Mouse (Mus musculus) lung, embryonic 16.5 days (tissue): ENCODE measurements around the gene Nr5a1. TPM values are rescaled to one million over a fixed set of nuclear protein-coding genes. Genes with fewer than 3 reads are reported as not detected.

Experiments
- ATAC-seq: fragments of 200-750 bp; cut with Nextera tagmentation; 2 replicates; pipeline ENCODE4 v1.8.0; 2017; ENCODE audit warnings: low read depth, mild to moderate bottlenecking, moderate library complexity
- H3K27ac ChIP-seq: fragments of 300-500 bp; sonication (generic); 2 replicates; pipeline ENCODE4 v1.5.1; 2014; ENCODE audit warnings: mild to moderate bottlenecking, control low read depth, low read length
- H3K27me3 ChIP-seq: fragments of 300-500 bp; sonication (generic); 2 replicates; pipeline ENCODE4 v1.6.1; 2014; ENCODE audit warnings: low read depth, low read length, mixed read lengths; ENCODE audit not compliant: control insufficient read depth, insufficient read depth
- H3K36me3 ChIP-seq: fragments of 300-500 bp; sonication (generic); 2 replicates; pipeline ENCODE4 v1.6.1; 2014; ENCODE audit warnings: low read length; ENCODE audit not compliant: control insufficient read depth, insufficient read depth
- H3K4me1 ChIP-seq: fragments of 300-500 bp; sonication (generic); replicated peaks from 2 replicates; pipeline ENCODE4 v1.6.1; 2014; ENCODE audit warnings: low read length, mixed read lengths; ENCODE audit not compliant: control insufficient read depth, insufficient read depth
- H3K4me2 ChIP-seq: fragments of 300-500 bp; sonication (generic); 2 replicates; pipeline ENCODE4 v1.6.1; 2014; ENCODE audit warnings: low read depth, low read length, control low read depth
- H3K4me3 ChIP-seq: fragments of 300-500 bp; sonication (generic); 2 replicates; pipeline ENCODE4 v1.5.1; 2014; ENCODE audit warnings: mild to moderate bottlenecking, low read length, control low read depth
- H3K9ac ChIP-seq: fragments of 300-500 bp; sonication (generic); 2 replicates; pipeline ENCODE4 v1.6.1; 2014; ENCODE audit warnings: low read length, control low read depth
- H3K9me3 ChIP-seq: fragments of 300-500 bp; sonication (generic); 2 replicates; pipeline ENCODE4 v1.6.1; 2016; ENCODE audit warnings: low read length; ENCODE audit not compliant: control insufficient read depth
- WGBS: fragments of 180-500 bp; shearing (Covaris S2); extraction: QIAGEN DNeasy Blood & Tissue Kit; methylation state at CpG from one replicate; pipeline ENCODE4 v1.1.7; 2014; 5-methylcytosine and 5-hydroxymethylcytosine counted together
- polyA plus RNA-seq: library from polyadenylated mRNA; unstranded; fragments of >200 nt; fragmentation: Nextera tagmentation; extraction: Ambion mirVana; gene quantifications from 2 replicates; pipeline ENCODE4 v1.2.1, GENCODE M21; 2015

The Nr5a1 gene
- polyA plus RNA-seq, result 0.21 TPM in 1 of 2 replicates, not detected in the other

DNA sequence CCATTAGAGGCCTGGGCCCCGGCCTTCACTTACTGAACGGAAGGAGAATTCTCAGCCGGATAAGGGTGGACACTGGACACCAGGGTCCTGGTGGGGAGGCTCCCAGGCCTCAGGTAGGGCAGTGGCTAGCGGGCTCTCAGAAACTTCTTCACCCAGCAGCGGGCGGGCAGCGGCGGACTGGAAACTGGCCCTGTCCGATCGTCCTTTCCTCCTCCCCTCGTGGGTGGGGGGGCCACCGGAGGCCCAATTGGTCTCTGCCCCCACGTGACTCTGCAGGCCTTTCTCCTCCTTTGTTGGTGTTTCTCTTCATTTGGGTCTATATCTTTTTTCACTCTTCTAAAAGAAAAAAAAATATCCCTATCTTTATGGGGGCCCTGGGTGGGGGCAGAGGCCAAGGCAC lies at the start of gene Nr5a1:
Nr5a1 (minus strand) TSS at position 219 of the 400 bp plus-strand sequence.
- H3K4me3 ChIP-seq, result no peak within 1 kb of the TSS
- 91% methylated on average over 13 of the region's 13 CpGs for WGBS

DNA sequence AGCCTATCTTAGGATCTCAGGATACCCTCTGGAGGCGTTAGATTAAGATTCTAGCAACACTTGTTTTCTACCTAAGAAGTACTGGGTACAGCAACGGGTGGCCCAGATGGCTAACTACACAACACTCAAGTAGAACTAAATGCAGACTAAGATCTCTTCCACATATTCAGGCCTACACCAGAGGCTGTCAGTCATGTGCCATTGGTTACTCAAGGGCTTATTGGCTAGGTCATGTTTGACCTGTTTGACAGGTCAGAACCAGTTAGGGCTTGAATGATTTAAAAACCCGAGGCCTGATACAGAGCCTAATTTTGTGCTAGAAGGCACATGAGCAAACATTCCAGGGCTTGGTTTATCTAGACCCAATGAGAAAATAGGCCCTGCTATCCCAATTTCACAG lies 25.5 kb upstream of the Nr5a1 start:
- no peak overlapping the region for H3K4me2 ChIP-seq
- H3K27me3 ChIP-seq, result no peaks in the 10 kb centered on the region
- H3K4me1 ChIP-seq, result no peaks in the 10 kb centered on the region
- no peak overlapping the region for H3K4me3 ChIP-seq
- no peak overlapping the region for H3K9ac ChIP-seq
- no peaks in the 10 kb centered on the region for H3K9me3 ChIP-seq
- no peak for ATAC-seq
- 64% methylated on average over 3 of the region's 3 CpGs for WGBS
- no peak overlapping the region for H3K27ac ChIP-seq
- no peaks in the 10 kb centered on the region for H3K36me3 ChIP-seq

More for the DNA sequence above, at the start of gene Nr5a1:
- Histone ChIP-seq H3K27me3 (peaks cover 39% of the 10 kb centered on the region), H3K4me2 (no peak within 1 kb of the TSS), H3K36me3 (no peaks in the 10 kb centered on the region), H3K9ac (no peak within 1 kb of the TSS), H3K27ac (no peak within 1 kb of the TSS), H3K4me1 (peaks cover 16% of the 10 kb centered on the region), H3K9me3 (no peaks in the 10 kb centered on the region)
- no peak for ATAC-seq

DNA sequence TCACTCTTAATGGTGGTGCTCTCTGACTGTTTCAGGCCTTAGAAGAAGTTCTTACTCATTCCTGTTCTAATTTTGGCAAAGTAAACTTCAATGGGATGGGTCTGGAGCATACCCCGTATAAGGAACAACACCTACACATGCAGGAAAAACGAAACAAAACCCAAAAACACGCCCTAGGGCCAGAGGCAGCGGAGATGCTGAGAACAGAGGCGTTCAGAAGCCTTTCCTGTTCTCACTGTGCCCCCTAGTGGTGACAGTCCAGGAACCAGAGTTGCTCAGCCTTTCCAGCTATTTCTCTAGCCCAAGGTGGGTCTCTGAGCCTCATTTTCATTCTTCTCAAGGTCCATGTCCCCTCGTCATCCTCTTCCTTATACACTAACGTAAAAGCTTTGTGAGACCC lies 25.1 kb upstream of the Nr5a1 start:
- WGBS, result 11% methylated on average over 7 of the region's 7 CpGs
- Histone ChIP-seq H3K4me2 (0 out of 2 replicates have a peak overlapping the region, but pooled peaks have one; percentile 9), H3K36me3 (no peaks in the 10 kb centered on the region), H3K27ac (no peak overlapping the region), H3K4me3 (no peak overlapping the region), H3K9ac (no peak overlapping the region), H3K4me1 (no peaks in the 10 kb centered on the region), H3K27me3 (no peaks in the 10 kb centered on the region), H3K9me3 (no peaks in the 10 kb centered on the region)
- ATAC-seq, result peak; percentile 71

DNA sequence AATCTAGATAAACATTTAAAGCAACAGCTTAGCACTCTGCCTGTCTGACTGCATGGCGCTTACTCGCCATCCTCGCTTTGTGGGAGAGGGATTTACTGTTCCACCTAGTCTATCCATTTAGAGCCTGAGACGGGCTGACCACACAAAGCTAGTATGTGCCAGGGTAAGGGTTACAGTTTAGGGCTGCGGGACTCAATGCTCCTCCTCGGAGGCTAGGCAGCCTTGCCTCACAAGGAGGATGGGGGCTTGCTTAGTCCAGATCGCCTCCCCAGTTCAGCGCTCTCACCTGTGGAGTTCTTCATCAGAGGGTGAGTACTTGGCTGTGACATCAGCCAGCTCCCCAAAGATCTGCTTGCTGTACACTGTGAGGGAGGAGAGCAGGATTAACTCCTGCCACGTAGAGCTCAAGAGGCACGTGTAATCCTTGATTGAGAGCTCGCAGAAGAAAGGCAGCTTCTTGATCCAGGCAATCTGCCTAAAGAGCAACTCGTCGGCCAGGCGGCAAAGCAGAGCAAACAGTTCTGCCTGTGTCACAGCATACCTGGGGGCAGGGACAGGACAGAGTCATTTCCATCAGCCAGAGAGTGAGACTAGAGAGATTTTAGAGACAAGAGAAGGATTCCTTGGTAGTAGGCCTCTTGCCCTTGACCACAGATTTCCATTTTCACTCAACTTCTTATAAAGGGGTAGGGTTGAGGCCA lies 24.4 kb upstream of the Nr5a1 start:
- WGBS, result 73% methylated on average over 14 of the region's 14 CpGs
- H3K9ac ChIP-seq, result no peak overlapping the region
- H3K4me3 ChIP-seq, result no peak overlapping the region
- H3K9me3 ChIP-seq, result no peaks in the 10 kb centered on the region
- no peaks in the 10 kb centered on the region for H3K27me3 ChIP-seq
- peak; percentile 56; the same call in 1 of the 2 replicates for ATAC-seq
- H3K27ac ChIP-seq, result no peak overlapping the region
- H3K4me1 ChIP-seq, result no peaks in the 10 kb centered on the region
- H3K4me2 ChIP-seq, result no peak overlapping the region
- no peaks in the 10 kb centered on the region for H3K36me3 ChIP-seq

DNA sequence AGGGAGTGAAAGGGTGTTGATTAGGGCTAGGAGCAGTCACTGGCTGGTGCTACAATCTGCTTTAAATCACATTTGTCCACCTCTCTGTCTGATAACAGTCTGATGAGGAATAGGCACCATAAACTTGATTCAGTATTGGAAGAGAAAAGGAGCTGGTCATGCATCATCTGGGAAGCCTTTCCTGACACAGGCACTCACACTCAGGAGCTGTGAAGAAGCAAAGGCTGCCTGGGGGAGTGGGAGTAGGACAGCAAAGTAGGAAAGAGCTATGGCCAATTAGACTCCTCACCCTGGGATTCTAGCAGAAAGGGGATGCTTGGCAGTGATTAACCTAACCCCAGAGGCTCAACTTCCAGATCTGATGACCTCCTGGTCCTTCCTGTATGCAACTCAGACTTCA lies 21.4 kb upstream of the Nr5a1 start:
- Histone ChIP-seq H3K4me2 (no peak overlapping the region), H3K27ac (no peak overlapping the region), H3K4me3 (no peak overlapping the region), H3K9me3 (no peaks in the 10 kb centered on the region), H3K4me1 (no peaks in the 10 kb centered on the region), H3K9ac (no peak overlapping the region), H3K27me3 (no peaks in the 10 kb centered on the region), H3K36me3 (no peaks in the 10 kb centered on the region)
- no peak for ATAC-seq

DNA sequence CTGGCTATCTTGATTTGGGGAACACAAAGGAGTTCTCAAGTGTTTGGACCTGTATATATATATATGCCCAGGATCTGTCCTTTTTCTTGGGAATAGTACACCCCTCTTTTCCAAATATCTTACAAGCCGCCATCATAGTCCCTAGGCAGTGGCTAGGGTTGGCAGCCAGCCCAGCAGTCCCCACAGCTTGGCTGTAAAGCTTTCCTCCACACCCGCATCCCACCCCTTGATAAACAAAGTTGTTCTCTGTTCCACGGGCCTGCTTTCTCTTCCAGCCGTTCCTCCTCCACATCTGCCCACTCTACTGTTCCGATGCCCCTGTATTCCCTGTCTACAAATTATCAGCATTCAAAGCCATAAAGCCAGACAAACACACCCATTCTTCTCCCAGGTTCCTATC lies 20.4 kb upstream of the Nr5a1 start:
- 41% methylated on average over 5 of the region's 5 CpGs for WGBS
- ATAC-seq, result no peak
- Histone ChIP-seq H3K4me1 (no peaks in the 10 kb centered on the region), H3K27ac (no peak overlapping the region), H3K27me3 (no peaks in the 10 kb centered on the region), H3K4me3 (no peak overlapping the region), H3K36me3 (no peaks in the 10 kb centered on the region), H3K9me3 (no peaks in the 10 kb centered on the region), H3K4me2 (no peak overlapping the region), H3K9ac (no peak overlapping the region)

DNA sequence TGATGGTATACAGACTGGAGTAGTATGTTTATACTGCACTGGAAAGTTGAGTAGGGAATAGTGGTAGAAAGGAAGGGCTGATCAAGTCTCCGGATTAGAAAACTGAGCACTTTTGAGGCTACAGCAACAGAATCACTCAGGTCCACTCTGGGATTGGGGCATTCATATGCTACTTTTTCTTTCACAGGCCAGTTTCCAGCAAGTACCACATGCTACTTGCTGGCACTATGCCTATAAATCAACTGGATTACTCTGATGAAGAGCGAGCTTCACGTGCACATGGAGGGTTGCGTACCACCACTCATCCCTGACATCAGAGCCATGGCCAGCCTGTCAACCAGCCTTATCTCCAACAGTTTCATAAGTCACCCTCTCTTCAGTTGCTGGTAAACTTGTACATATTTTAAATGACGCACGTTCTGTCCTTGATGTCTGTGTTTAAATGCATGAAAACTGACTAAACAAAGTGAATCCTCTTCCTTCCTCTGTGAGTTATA lies 16.0 kb upstream of the Nr5a1 start:
- Histone ChIP-seq H3K4me3 (no peak overlapping the region), H3K4me1 (no peaks in the 10 kb centered on the region), H3K36me3 (no peaks in the 10 kb centered on the region), H3K9me3 (no peaks in the 10 kb centered on the region), H3K27me3 (no peaks in the 10 kb centered on the region), H3K27ac (no peak overlapping the region), H3K4me2 (no peak overlapping the region), H3K9ac (no peak overlapping the region)
- WGBS, result 87% methylated on average over 6 of the region's 6 CpGs
- no peak for ATAC-seq

DNA sequence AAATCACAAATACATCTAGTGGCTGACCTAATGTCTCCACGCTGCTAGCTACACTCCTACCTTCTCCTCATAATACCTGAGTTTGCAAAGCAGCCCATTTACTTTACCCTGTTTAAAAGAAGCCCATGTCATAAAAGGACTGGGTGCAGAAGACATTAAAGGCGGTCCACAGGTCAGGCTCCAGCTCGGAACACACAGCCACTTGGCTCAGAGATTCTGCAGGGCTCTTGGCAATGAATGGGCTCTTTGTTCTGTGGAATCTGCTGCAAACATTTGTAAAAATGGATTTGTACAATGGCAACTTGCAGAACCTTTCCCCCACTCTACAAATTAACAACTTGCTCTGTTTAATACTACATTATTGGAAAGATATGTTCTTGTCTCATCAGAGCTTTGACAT lies 11.1 kb upstream of the Nr5a1 start:
- no peak overlapping the region for H3K4me2 ChIP-seq
- H3K36me3 ChIP-seq, result no peaks in the 10 kb centered on the region
- H3K27ac ChIP-seq, result peak overlapping the region; percentile 30
- H3K4me1 ChIP-seq, result peaks cover 3% of the 10 kb centered on the region; the same call in 1 of the 2 replicates
- no peak overlapping the region for H3K9ac ChIP-seq
- no peak for ATAC-seq
- no peak overlapping the region for H3K4me3 ChIP-seq
- H3K27me3 ChIP-seq, result no peaks in the 10 kb centered on the region
- 55% methylated on average over 3 of the region's 3 CpGs for WGBS
- H3K9me3 ChIP-seq, result no peaks in the 10 kb centered on the region

DNA sequence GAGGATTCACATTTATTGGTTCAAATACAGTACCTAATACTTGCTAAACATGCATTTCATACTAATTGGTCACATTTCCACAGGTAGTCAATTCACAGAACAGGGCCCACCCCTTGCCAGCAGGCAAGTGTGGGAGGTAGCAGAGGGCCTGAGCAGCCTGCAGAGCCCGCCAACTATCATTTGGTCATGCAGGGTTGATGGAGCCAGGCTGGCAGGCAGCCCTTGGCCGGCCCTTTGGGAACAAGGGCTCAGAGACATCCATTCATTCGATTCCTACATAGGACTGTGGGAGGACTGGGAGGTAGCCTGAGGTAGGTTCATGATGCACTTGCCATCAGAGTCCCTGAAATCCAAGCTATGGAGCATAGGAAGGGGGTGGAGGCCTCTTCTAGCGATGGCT lies 9.0 kb upstream of the Nr5a1 start:
- H3K9me3 ChIP-seq, result no peaks in the 10 kb centered on the region

More for the DNA sequence above, 9.0 kb upstream of the Nr5a1 start:
- Histone ChIP-seq H3K9ac (no peak overlapping the region), H3K36me3 (no peaks in the 10 kb centered on the region), H3K4me2 (no peak overlapping the region), H3K27ac (no peak overlapping the region), H3K4me3 (no peak overlapping the region), H3K4me1 (peaks cover 9% of the 10 kb centered on the region), H3K27me3 (no peaks in the 10 kb centered on the region)
- 81% methylated on average over 4 of the region's 4 CpGs for WGBS
- ATAC-seq, result no peak
